Mouse (Mus musculus) E14TG2a.4 (cell line): ENCODE results near the gene Fam47e.

ENCODE experiments used
- CTCF ChIP-seq: conservative IDR thresholded peaks from 2 replicates; pipeline ENCODE4 v1.5.1; 2014; ENCODE audit warnings: low read length
- POU5F1 ChIP-seq: IDR thresholded peaks from 2 replicates; pipeline ENCODE4 v1.6.1; 2014; ENCODE audit warnings: low read length, borderline replicate concordance

- no peak for TF ChIP-seq CTCF
- TF ChIP-seq POU5F1 = no peak
Observed at GRCm38 (mm10) chr5:92552611-92553010, 2.3 kb upstream of the Fam47e start.
